Mouse (Mus musculus) lung, postnatal 0 days (tissue): ENCODE data around the gene Taco1.

Source experiments
- CTCF ChIP-seq: IDR thresholded peaks from 2 replicates; pipeline ENCODE4 v1.5.1; 2016; ENCODE audit warnings: antibody characterized with exemption, mild to moderate bottlenecking
- EP300 ChIP-seq: IDR thresholded peaks from 2 replicates; pipeline ENCODE4 v1.6.1; 2016; ENCODE audit warnings: antibody characterized with exemption, mild to moderate bottlenecking, control low read depth

DNA sequence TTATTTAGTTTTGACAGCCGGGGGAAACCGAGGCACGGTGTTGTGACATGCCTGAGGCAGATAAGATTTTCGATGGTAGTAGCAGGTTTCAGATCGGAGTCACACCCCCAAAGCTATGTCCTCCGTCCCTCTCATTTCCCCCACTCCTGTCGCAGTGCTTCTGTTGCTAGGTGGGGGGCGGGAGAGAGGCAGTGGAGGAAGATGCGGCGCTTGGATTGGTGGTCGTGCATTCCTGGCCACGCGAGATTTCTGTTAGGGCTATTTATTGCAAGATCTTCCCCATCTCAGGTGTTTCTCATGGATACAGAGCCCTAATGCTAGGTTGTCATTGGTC, 28.5 kb upstream of the Taco1 start:
- TF ChIP-seq CTCF (peak; percentile 26; the same call in 1 of the 2 replicates), EP300 (no peak)
